Mouse (Mus musculus) kidney, adult 2 months (tissue): ENCODE measurements around the gene Setd1a. TPM values are rescaled to one million over a fixed set of nuclear protein-coding genes. Genes with fewer than 3 reads are reported as not detected.
"Not testable (repeated sequence)": the region's sequence is repeated elsewhere in the genome, so short reads cannot be mapped to it uniquely, and the experiment has no call there.

Experiments used
- DNase-seq: peaks from one replicate; pipeline ENCODE4 v3.0.0; 2021
- H3K27ac ChIP-seq: fragments of 200-500 bp; 2 replicates; pipeline ENCODE4 v1.5.1; 2012; ENCODE audit warnings: low read depth, low read length, control low read depth, inconsistent platforms; ENCODE audit not compliant: insufficient read depth
- H3K27me3 ChIP-seq: fragments of 200-500 bp; replicated peaks from 2 replicates; pipeline ENCODE4 v1.6.1; 2012; ENCODE audit warnings: mild to moderate bottlenecking, moderate library complexity, low read length, inconsistent platforms; ENCODE audit not compliant: control insufficient read depth, insufficient read depth
- H3K36me3 ChIP-seq: fragments of 200-500 bp; 2 replicates; pipeline ENCODE4 v1.6.1; 2012; ENCODE audit warnings: mild to moderate bottlenecking, moderate library complexity, low read length, inconsistent platforms; ENCODE audit not compliant: control insufficient read depth, insufficient read depth
- H3K4me1 ChIP-seq: fragments of 200-500 bp; 2 replicates; pipeline ENCODE4 v1.6.1; 2011; ENCODE audit warnings: low read length; ENCODE audit not compliant: control insufficient read depth, insufficient read depth
- H3K4me3 ChIP-seq: fragments of 200-500 bp; 2 replicates; pipeline ENCODE4 v1.5.1; 2011; ENCODE audit warnings: mild to moderate bottlenecking, low read depth, low read length, control low read depth; ENCODE audit not compliant: insufficient read depth
- CTCF ChIP-seq: fragments of 200-500 bp; conservative IDR thresholded peaks from 2 replicates; pipeline ENCODE4 v1.5.1; 2011; ENCODE audit warnings: low read depth, mild to moderate bottlenecking, control low read depth, low read length, moderate library complexity, mixed read lengths; ENCODE audit not compliant: insufficient read depth, insufficient read length
- POLR2A ChIP-seq: fragments of 200-500 bp; IDR thresholded peaks from one replicate; pipeline ENCODE4 v1.6.1; 2011; ENCODE audit warnings: low read depth, low read length, control low read depth
- WGBS: fragments of 180-500 bp; shearing (Covaris S2); methylation state at CpG from one replicate; pipeline ENCODE4 v1.1.7; 2018; 5-methylcytosine and 5-hydroxymethylcytosine counted together
- polyA plus RNA-seq: library from polyadenylated mRNA; depleted of rRNA; stranded (reverse); fragments of >200 nt; gene quantifications from 2 replicates; pipeline ENCODE4 v1.2.3, GENCODE M21; 2012; rRNA removed

Setd1a gene
- 8.8 and 10.9 TPM in 2 replicates for polyA plus RNA-seq

DNA sequence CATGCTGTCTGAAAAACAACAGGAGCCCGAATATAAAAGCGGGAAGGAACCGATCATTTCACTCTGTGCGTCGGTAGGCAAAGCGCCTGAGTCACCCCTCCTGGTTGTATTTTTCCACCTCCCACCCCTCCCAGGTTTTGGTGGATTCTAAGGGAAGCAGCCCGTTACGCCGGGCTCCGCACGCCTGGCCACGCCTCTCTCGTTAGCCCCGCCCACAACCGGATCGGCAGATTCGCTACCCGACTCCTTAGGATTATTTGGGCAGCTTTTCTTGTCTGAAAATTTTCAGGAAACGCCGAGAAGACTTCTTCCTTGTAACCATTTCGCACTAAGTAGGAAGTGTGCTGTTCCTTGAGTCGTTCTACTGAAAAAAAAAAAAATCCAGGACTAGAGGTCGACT is at the start of gene Setd1a:
Setd1a (plus strand) TSS at position 245 of the 400 bp plus-strand sequence.
- peak within 1 kb of the TSS; percentile 90 for H3K4me3 ChIP-seq
- no peaks in the 10 kb centered on the region for H3K27me3 ChIP-seq
- peak; percentile 91 for DNase-seq
- 0% methylated on average over 23 of the region's 23 CpGs for WGBS
- H3K27ac ChIP-seq = peak within 1 kb of the TSS; percentile 100
- peaks cover 3% of the 10 kb centered on the region; the same call in 1 of the 2 replicates for H3K4me1 ChIP-seq
- TF ChIP-seq CTCF = no peak
- TF ChIP-seq POLR2A = peak; percentile 11
- H3K36me3 ChIP-seq = no peaks in the 10 kb centered on the region

DNA sequence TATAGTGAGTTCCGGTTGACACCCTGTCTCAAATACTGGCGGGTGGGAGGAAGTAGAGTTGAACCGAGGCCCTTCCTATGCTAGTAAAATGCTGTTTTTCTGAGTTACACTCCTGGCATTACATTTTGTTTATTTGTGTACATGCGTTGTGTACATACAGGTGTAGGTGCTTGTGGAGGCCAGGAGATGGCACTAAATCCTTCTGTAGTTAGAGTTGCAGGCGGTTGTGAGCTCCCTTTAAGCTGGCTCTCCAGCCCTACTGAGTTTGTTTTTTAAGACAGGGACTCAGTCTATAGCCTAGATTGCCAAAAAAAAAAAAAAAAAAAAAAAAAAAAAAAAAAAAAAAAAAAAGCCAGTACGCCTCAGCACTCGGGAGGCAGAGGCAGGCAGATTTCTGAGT is 48.6 kb upstream of the Setd1a start:
- DNase-seq = no peak
- Histone ChIP-seq H3K4me1 (no peaks in the 10 kb centered on the region), H3K4me3 (no peak overlapping the region), H3K27ac (no peak overlapping the region), H3K27me3 (no peaks in the 10 kb centered on the region), H3K36me3 (no peaks in the 10 kb centered on the region)
- 83% methylated on average over 7 of the region's 7 CpGs for WGBS
- TF ChIP-seq CTCF (peak; percentile 9; the same call in 1 of the 2 replicates), POLR2A (no peak)

DNA sequence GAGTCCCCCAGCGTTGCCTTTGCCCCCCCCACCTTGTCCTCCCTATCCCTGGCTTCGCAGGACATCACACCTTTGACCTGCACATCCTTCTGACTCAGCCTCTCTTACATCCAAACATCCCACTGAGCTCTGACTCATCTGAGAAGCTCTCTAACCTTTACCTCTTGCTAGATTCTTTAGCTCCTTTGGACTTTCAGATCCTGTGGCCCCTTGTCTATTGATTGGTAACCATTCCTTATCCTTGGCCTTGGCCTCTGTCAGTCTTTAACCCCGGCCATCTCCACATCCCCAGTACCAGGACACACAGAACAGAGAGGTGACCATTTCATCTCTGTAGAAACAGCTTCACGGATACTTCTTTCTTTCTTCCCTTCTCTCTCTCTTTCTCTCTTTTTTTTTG is 46.3 kb upstream of the Setd1a start:
- no peak for DNase-seq
- H3K27me3 ChIP-seq = no peaks in the 10 kb centered on the region
- TF ChIP-seq CTCF (no peak), POLR2A (no peak)
- H3K4me3 ChIP-seq = no peak overlapping the region
- H3K36me3 ChIP-seq = no peaks in the 10 kb centered on the region
- no peaks in the 10 kb centered on the region for H3K4me1 ChIP-seq
- H3K27ac ChIP-seq = no peak overlapping the region
- WGBS = 67% methylated on average over 4 of the region's 4 CpGs

DNA sequence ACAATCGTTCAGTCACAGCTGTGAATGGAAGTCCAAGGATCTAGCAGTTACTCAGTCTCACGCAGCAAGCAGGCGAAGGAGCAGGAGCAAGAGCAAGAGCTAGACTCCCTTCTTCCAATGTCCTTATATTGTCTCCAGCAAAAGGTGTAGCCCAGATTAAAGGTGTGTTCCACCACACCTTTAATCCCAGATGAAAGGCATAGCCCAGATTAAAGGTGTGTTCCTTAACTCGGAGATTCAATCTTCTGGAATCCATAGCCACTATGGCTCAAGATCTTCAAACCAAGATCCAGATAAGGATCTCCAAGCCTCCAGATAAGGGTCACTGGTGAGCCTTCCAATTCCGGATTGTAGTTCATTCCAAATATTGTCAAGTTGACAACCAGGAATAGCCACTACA is 44.4 kb upstream of the Setd1a start, which contains the start of gene Ctf2:
Ctf2 (minus strand) TSS at position 101 of the 400 bp plus-strand sequence.
- H3K27ac ChIP-seq, H3K4me3 ChIP-seq, H3K27me3 ChIP-seq, H3K36me3 ChIP-seq, H3K4me1 ChIP-seq, DNase-seq: not testable (repeated sequence)
- 100% methylated on average over 1 of the region's 5 CpGs for WGBS

DNA sequence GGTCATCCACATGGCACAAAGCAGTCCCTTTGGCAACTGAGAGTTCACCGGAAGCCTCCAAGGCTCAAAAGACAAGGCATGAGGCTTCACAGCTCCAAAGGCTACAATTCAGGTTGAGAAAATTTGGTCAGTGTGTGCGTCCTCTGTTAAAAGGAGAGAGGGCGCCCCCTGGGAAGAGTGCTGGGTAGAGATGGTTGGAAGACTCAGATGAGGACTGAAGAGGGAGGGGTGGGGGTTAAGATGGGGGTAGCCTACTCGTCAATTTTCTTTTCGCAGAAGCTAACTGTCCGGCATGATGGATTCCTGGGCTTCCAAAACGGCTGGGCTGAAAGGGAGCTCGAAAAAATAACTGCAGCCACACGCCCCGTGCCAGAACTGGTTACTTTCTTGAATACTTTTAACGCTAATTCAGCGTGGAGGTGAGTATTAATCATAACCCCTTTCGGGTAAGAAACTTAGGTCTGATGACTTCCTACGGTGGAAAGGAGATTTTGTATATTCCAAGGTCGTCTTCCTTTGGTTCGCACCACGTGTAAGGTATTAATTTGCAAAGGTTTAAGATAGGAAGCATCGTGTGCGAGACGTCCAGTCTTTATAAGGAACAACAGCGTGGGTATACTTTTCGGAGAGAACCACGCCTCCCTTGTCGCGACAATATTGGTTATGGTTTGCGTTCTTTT is 32.0 kb upstream of the Setd1a start, which contains the start of gene Fbxl19:
Fbxl19 (plus strand) TSS at position 178 of the 680 bp plus-strand sequence.
- Histone ChIP-seq H3K27me3 (no peaks in the 10 kb centered on the region), H3K4me3 (peak within 1 kb of the TSS; percentile 87), H3K27ac (peak within 1 kb of the TSS; percentile 77), H3K36me3 (no peaks in the 10 kb centered on the region), H3K4me1 (peaks cover 3% of the 10 kb centered on the region; the same call in 1 of the 2 replicates)
- peak; percentile 85 for DNase-seq
- under 1% methylated on average over 26 of the region's 26 CpGs for WGBS
- TF ChIP-seq CTCF (peak; percentile 66), POLR2A (no peak)

DNA sequence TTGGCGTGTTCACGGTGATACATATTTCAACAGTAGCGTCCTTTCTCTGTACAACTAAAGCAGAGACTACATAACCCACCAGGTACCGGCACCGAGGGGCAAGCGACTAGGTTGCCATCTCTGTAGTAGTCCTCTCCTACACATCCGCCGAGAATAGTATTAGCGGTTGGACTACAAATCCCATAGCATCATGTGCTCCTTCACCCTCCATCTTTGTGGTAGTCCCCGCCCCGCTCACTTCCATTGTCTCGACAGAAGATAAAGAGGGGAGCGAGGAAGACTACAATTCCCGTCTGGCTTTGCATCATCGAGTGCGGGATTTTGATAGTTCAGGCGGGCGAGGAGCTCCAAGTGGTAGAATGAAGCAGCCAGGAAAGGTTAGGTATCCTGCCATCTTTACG is 31.2 kb upstream of the Setd1a start:
- peak; percentile 98 for DNase-seq
- Histone ChIP-seq H3K4me1 (peaks cover 3% of the 10 kb centered on the region; the same call in 1 of the 2 replicates), H3K27me3 (no peaks in the 10 kb centered on the region), H3K36me3 (no peaks in the 10 kb centered on the region), H3K27ac (peak overlapping the region; percentile 77), H3K4me3 (peak overlapping the region; percentile 87)
- TF ChIP-seq POLR2A (no peak), CTCF (0 out of 2 replicates have a peak, but pooled peaks have one; percentile 0)
- under 1% methylated on average over 19 of the region's 19 CpGs for WGBS

- no peaks in the 10 kb centered on the region for H3K27me3 ChIP-seq
- peak; percentile 99 for DNase-seq
- H3K36me3 ChIP-seq = no peaks in the 10 kb centered on the region
- H3K4me1 ChIP-seq = peaks cover 3% of the 10 kb centered on the region; the same call in 1 of the 2 replicates
- peak overlapping the region; percentile 77 for H3K27ac ChIP-seq
- WGBS = under 1% methylated on average over 39 of the region's 39 CpGs
- peak; percentile 68 for TF ChIP-seq POLR2A
- TF ChIP-seq CTCF = no peak
- peak overlapping the region; percentile 87 for H3K4me3 ChIP-seq
Measured at GRCm38 (mm10) chr7:127745652-127746493, 30.6 kb upstream of the Setd1a start.
